Mouse (Mus musculus): ENCODE data around the gene Tmem160.
A peak's percentile ranks its signal among the peaks of the same experiment; 100 is the strongest.

Tmem160 gene

GRCm38 (mm10) chr7:16441241-16441640 lies 11.3 kb upstream of the Tmem160 start:
- DNase-seq (ENCODE audit: low spot score): no peak

DNA sequence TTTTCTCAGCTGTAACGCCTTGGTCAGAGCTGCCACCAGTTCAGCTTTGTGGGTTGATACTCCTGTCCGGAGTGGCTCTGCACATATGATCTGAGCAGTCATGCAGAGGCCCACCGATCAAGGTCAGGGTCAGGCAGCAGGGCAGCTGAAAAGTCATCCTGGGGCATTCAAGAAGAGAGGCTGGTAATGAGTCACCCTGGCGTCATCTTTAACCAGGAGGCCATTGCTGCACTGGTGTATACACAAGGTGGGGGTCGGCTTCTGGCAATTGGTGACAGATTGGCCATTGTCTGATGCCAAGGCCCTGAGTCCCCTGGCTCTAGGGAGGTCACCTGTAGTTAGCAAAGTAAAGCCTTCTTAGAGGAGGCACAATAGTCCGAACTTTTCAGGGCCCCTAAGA lies 923 bp upstream of the Tmem160 start:
- no peak for DNase-seq (ENCODE audit: low spot score)

GRCm38 (mm10) chr7:16453118-16453711 lies 636 bp downstream of the Tmem160 start:
- DNase-seq (ENCODE audit: low spot score): peak; percentile 20

- DNase-seq (ENCODE audit: low spot score): no peak
These were observed 2.4 kb downstream of the Tmem160 start for GRCm38 (mm10) chr7:16455016-16455415.

GRCm38 (mm10) chr7:16456289-16456688 lies 3.7 kb downstream of the Tmem160 start:
- DNase-seq (ENCODE audit: low spot score): no peak

GRCm38 (mm10) chr7:16460566-16460965 lies 8.0 kb downstream of the Tmem160 start:
- no peak for DNase-seq (ENCODE audit: low spot score)

DNA sequence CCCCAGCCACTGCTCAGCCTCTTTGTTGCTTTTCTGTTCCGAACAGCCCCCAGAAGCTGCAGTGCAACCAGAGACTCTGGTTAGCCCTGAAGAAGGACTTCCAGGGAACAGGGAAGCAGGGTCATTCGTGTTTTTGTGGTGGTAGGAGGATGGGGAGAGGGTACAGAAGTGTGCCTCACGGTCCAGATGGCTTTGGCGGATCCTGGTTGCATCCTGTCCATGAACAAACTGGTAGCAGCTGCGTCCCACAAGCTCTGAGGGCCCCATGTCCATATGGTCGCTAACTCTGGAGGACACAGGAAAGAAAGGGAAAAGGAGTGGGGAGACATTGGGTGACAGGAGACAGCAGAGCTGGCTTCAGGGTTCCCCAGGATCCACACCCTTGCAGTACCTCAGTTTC lies 8.6 kb downstream of the Tmem160 start:
- DNase-seq (ENCODE audit: low spot score): no peak

DNA sequence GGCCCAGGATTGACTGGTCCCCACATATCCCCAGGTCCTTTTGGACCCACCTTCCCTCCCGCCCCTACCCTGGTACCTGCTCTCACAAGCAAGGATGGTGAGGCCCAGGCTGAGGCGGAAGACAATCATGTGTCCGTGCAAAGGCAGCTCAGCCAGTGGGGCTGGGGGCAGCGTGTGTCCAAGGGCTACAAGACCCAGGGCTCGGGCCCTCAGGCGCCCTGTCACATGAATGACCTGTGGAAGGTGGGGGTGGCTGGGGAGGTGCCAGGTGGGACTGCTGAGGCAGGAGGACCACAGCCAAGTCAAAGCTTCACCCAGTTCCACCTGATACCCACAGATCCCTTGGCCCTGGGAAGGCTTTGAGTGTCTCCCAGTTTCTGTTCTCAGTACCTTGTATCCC lies 9.1 kb downstream of the Tmem160 start:
- DNase-seq (ENCODE audit: low spot score): no peak

- DNase-seq (ENCODE audit: low spot score): peak; percentile 81
These were observed 10.6 kb downstream of the Tmem160 start for GRCm38 (mm10) chr7:16463214-16463613.

DNA sequence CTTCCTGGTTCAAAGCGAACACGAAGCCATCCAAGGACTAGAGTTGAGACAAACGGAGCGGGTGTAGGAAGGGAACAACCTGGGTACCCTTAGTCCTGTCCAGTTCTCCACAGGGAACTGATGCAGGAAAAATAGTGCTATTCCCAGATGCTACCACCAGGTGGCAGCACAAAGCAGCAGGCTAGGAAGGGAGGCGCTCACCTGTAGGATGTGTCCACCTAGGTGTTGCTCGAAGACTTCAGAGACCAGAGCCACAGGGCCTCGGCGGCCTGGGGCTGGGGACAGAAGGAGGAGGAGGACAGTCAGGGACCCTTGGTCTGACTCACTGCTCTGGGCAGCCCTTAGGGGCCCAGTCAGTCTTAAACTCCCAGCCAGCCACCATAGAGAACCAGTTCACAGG lies 12.6 kb downstream of the Tmem160 start:
- DNase-seq (ENCODE audit: low spot score): peak; percentile 77

DNA sequence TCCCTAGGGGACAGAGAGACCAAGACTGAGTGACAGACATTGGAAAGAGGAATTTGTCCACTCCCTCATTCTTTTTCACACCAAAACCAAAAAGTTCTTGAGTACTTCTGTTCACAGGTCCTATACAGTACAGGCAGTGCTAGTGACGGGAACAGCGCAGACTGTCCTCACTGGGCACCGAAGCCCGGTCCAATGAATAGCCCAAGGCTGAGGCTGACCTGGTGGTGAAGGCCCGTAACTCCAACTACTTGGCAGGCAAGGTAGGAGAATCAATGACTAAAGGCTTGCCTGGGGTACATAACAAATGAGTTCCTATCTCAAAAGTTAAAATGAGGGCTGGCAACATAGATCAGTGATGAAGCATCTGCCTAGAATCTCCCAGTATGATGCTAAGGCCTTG lies 13.0 kb downstream of the Tmem160 start:
- no peak for DNase-seq (ENCODE audit: low spot score)

GRCm38 (mm10) chr7:16466565-16466964 lies 14.0 kb downstream of the Tmem160 start:
- DNase-seq (ENCODE audit: low spot score): no peak

DNA sequence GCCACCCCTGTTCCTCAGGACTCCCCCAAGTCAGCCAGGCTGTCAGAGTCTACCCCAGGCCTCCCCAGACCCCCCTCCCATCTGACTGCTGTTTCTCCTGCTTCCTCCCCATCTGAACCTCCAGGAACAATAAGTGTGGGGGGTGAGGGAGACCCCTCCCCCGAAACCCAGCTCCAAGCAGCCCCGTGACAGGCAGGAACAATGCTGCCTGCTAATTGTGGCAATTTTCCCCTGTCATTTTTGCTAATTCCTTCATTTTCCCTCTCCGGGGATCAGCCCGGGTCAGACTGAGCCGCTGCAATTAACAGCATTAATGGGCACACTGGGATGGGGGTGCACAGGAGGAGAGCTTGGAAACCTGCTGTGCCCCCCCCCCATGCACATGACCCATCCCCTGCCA lies 15.5 kb downstream of the Tmem160 start:
- DNase-seq (ENCODE audit: low spot score): no peak

DNA sequence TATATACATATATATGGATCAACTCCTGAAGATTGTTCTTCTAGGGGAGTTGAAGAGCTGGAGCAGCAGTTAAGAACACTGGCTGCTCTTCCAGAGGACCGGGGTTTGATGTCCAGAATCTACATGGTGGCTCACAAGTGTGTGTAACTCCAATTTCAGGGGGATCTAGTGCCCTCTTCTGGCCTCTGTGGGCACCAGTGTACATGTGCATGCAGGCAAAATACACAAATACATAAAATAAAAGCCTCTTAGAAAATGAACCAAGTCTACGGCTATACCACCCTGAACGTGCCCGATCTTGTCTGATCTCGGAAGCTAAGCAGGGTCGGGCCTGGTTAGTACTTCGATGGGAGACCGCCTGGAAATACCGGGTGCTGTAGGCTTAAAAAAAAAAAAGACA lies 19.0 kb downstream of the Tmem160 start:
- DNase-seq (ENCODE audit: low spot score): no peak

DNA sequence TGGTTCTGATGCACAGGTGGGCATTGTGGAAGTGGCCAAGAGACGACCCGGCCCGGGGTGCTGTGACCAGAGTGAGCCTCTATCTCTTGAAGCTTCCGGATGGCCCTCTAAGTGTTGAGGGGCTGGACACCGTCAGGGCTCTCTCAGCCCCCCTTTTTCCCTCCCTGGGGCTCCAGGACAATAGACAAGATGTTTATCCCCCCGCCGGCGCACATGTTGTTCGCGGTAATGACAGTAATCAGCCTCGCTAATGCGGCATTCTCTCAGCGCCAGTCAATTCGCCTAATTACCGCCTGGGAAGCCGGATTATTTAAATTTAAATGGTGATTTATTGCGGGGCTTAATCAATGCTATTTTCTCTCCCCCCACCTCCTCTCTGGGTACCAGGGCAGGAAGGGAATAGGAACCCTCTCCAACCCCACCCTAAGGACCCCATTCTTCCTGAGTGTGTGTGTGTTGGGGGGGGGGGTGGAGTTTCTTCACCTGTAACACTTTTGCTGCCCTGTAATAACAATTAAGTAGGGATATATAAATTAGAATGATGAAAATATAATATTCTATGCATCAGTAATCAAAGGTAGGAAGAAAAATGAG lies 19.6 kb downstream of the Tmem160 start:
- no peak for DNase-seq (ENCODE audit: low spot score)

DNA sequence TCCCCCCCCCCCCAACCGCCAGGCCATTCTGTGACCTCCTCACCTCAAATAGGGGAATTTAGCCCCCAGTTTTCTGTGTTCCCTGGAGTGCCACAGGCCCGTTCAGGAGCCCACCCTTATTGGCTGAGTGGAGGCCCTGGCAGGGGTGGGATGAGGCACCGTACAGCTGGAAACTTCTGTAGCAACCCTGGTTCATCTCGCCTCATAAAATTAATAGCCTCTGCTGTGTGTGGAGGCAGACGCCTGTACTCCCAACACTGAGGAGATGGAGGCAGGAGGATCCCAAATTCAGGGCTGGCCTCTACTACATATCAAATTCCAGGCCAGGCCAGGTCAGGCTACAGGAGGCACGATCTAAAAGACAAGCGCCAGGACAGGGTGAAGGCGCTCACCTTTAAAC lies 21.3 kb downstream of the Tmem160 start:
- DNase-seq (ENCODE audit: low spot score): no peak

GRCm38 (mm10) chr7:16474445-16474844 lies 21.9 kb downstream of the Tmem160 start:
- no peak for DNase-seq (ENCODE audit: low spot score)

GRCm38 (mm10) chr7:16475321-16475720 lies 22.7 kb downstream of the Tmem160 start:
- DNase-seq (ENCODE audit: low spot score): no peak

GRCm38 (mm10) chr7:16475764-16476599 lies 23.4 kb downstream of the Tmem160 start:
- DNase-seq (ENCODE audit: low spot score): no peak

DNA sequence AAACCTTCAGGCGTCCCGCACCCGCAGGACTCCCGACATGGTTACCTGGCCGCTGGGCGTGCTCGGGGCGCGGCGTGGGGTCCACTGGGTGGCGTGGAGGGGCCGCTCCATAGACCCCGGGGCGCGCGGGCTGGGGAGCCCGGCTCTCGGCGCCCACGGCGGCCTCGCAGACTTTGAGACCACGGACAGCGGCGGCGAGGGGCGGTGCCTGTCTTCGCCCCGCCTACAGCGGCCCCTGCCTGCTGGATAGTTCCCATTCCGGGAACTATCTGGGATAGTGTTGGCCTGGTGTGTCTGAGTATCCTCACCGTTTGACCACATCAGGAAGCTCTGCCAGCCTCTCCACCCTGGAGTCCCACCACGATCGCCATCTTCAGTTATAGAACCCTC lies 24.0 kb downstream of the Tmem160 start:
- no peak for DNase-seq (ENCODE audit: low spot score)

- DNase-seq (ENCODE audit: low spot score): no peak
These were observed 25.0 kb downstream of the Tmem160 start, which contains the start of gene Npas1 for GRCm38 (mm10) chr7:16477628-16478027. Gene Npas1, minus strand, starts transcription at chr7:16477728.

- no peak for DNase-seq (ENCODE audit: low spot score)
These were observed 36.2 kb downstream of the Tmem160 start for GRCm38 (mm10) chr7:16488816-16489215.

- DNase-seq (ENCODE audit: low spot score): no peak
These were observed 37.4 kb downstream of the Tmem160 start for GRCm38 (mm10) chr7:16489948-16490347.

Measured in ovary, postnatal 14 days (tissue).